Mouse (Mus musculus): Measurements from ENCODE around the gene Metap1d. TPM values are rescaled to one million over a fixed set of nuclear protein-coding genes. Genes with fewer than 3 reads are reported as not detected.
A peak's percentile ranks its signal among the peaks of the same experiment; 100 is the strongest.

Metap1d gene
- polyA plus RNA-seq, 1 experiment from 2014 or later: 32.8 TPM

DNA sequence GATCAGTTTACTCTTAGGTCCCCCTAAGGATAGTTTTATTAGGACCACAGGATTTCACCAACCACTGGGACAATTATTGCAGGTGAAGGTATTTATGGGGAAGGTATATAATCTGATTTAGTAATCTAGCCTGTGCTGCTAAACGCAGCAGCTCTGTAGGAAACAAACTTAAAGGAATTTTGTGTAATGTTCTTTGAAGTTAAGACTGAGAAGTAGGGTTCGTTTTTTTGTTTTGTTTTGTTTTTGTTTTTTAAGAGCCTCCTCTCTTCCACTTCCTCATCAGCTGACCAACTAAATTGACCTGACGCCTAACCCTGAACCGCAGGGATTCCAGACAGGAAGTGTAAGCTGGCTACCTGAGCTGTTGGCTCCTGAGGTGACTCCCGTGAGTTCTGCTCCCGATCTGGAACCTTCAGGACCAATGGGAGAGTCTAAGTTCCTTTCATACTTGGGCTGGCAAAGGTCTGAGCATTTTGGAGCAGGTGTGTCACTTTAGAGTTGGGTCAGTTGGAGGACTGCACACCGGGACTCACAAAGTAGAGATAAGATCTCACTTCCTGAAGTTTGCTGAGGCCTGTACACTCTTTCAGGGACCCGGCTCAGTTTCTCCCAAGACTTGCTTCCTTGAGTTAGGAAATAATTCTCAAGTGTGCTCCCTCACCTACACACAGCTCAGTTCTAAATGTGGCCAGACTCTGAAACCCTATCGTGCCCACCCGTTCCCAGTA lies 73.7 kb downstream of the Metap1d start:
- no peaks in the 10 kb centered on the region for H3K36me3 ChIP-seq (ENCODE audit: control insufficient read depth, insufficient read depth, low read length)
- ATAC-seq (ENCODE audit: low FRiP score) (no peak), DNase-seq (ENCODE audit: low spot score, missing footprints) (peak; percentile 91)
- H3K27ac ChIP-seq (ENCODE audit: low read depth, low read length): no peak overlapping the region
- peaks cover 95% of the 10 kb centered on the region for H3K27me3 ChIP-seq (ENCODE audit: control insufficient read depth, insufficient read depth, low read length)
- no peak overlapping the region for H3K4me3 ChIP-seq (ENCODE audit: low read depth, low read length)
- H3K4me2 ChIP-seq: no peak overlapping the region
- no peaks in the 10 kb centered on the region for H3K9me3 ChIP-seq (ENCODE audit: control insufficient read depth, low read length)
- no peak overlapping the region for H3K9ac ChIP-seq (ENCODE audit: low read length)
- 4% methylated on average over 10 of the region's 10 CpGs for WGBS
- H3K4me1 ChIP-seq (ENCODE audit: control insufficient read depth, insufficient read depth, low read length): peaks cover 8% of the 10 kb centered on the region

DNA sequence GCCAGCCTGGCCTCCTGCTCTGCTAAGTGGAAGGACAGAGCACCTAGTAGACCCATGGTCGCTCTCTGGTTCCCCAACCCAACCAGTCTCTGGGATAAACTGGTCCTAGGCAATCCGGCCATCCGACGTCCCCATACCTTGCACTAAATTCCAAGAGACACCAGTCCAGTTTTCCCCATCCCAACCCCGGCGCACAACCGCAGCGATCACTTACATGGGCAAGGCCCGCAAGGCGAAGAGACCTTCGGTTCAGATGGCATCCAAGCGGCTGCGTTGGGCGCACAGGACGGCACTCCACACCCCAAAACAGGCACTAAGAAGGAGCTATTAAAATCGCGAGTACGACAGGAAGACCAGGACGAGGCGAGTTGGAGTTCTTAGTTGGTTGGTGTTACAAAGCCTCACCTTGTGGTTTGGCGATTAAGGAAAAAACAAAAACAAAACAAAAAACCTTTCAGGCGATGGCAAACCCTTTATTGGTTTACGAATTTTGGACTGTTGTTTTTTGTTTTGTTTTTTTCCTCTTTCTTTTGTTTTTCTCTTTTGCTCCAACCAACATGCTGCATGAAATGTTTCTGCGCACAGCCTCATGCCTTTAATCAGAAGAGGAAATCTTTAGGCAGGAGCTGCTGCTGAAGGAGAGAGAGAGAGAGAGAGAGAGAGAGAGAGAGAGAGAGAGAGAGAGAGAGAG lies 74.4 kb downstream of the Metap1d start:
- 1% methylated on average over 24 of the region's 24 CpGs for WGBS
- H3K4me3 ChIP-seq (ENCODE audit: low read depth, low read length): no peak overlapping the region

GRCm38 (mm10) chr2:71528014-71528713 lies 75.1 kb downstream of the Metap1d start, which contains the start of gene Dlx1:
TSS of gene Dlx1 (plus strand) at chr2:71528113.
- ATAC-seq (ENCODE audit: low FRiP score): no peak
- peak; percentile 97 for DNase-seq (ENCODE audit: low spot score, missing footprints)

More for the DNA sequence above, 74.4 kb downstream of the Metap1d start:
- H3K27ac ChIP-seq (ENCODE audit: low read depth, low read length): no peak overlapping the region
- no peak for ATAC-seq (ENCODE audit: low FRiP score)
- no peaks in the 10 kb centered on the region for H3K36me3 ChIP-seq (ENCODE audit: control insufficient read depth, insufficient read depth, low read length)
- H3K4me2 ChIP-seq: no peak overlapping the region
- H3K9me3 ChIP-seq (ENCODE audit: control insufficient read depth, low read length): no peaks in the 10 kb centered on the region
- no peak overlapping the region for H3K9ac ChIP-seq (ENCODE audit: low read length)
- peak; percentile 95 for DNase-seq (ENCODE audit: low spot score, missing footprints)
- peaks cover 8% of the 10 kb centered on the region for H3K4me1 ChIP-seq (ENCODE audit: control insufficient read depth, insufficient read depth, low read length)
- H3K27me3 ChIP-seq (ENCODE audit: control insufficient read depth, insufficient read depth, low read length): peaks cover 98% of the 10 kb centered on the region

GRCm38 (mm10) chr2:71528714-71529510 lies 75.8 kb downstream of the Metap1d start:
- Histone ChIP-seq H3K9ac (ENCODE audit: low read length) (peak overlapping the region; percentile 36; the same call in 1 of the 2 replicates), H3K4me3 (ENCODE audit: low read depth, low read length) (peak overlapping the region; percentile 43), H3K9me3 (ENCODE audit: control insufficient read depth, low read length) (no peaks in the 10 kb centered on the region), H3K27ac (ENCODE audit: low read depth, low read length) (no peak overlapping the region; the same call in 1 of the 2 replicates), H3K4me2 (peak overlapping the region; percentile 67), H3K4me1 (ENCODE audit: control insufficient read depth, insufficient read depth, low read length) (peaks cover 8% of the 10 kb centered on the region), H3K27me3 (ENCODE audit: control insufficient read depth, insufficient read depth, low read length) (peaks cover 98% of the 10 kb centered on the region), H3K36me3 (ENCODE audit: control insufficient read depth, insufficient read depth, low read length) (no peaks in the 10 kb centered on the region)
- ATAC-seq (ENCODE audit: low FRiP score) (peak; percentile 59), DNase-seq (ENCODE audit: low spot score, missing footprints) (peak; percentile 97)
- under 1% methylated on average over 52 of the region's 57 CpGs for WGBS

More at GRCm38 (mm10) chr2:71528014-71528713, 75.1 kb downstream of the Metap1d start, which contains the start of gene Dlx1:
- Histone ChIP-seq H3K36me3 (ENCODE audit: control insufficient read depth, insufficient read depth, low read length) (no peaks in the 10 kb centered on the region), H3K9me3 (ENCODE audit: control insufficient read depth, low read length) (no peaks in the 10 kb centered on the region), H3K4me1 (ENCODE audit: control insufficient read depth, insufficient read depth, low read length) (peaks cover 8% of the 10 kb centered on the region), H3K4me2 (peak within 1 kb of the TSS; percentile 67), H3K9ac (ENCODE audit: low read length) (peak within 1 kb of the TSS; percentile 36; the same call in 1 of the 2 replicates), H3K27ac (ENCODE audit: low read depth, low read length) (no peak within 1 kb of the TSS; the same call in 1 of the 2 replicates), H3K4me3 (ENCODE audit: low read depth, low read length) (peak within 1 kb of the TSS; percentile 43), H3K27me3 (ENCODE audit: control insufficient read depth, insufficient read depth, low read length) (peaks cover 98% of the 10 kb centered on the region)
- 1% methylated on average over 26 of the region's 26 CpGs for WGBS

DNA sequence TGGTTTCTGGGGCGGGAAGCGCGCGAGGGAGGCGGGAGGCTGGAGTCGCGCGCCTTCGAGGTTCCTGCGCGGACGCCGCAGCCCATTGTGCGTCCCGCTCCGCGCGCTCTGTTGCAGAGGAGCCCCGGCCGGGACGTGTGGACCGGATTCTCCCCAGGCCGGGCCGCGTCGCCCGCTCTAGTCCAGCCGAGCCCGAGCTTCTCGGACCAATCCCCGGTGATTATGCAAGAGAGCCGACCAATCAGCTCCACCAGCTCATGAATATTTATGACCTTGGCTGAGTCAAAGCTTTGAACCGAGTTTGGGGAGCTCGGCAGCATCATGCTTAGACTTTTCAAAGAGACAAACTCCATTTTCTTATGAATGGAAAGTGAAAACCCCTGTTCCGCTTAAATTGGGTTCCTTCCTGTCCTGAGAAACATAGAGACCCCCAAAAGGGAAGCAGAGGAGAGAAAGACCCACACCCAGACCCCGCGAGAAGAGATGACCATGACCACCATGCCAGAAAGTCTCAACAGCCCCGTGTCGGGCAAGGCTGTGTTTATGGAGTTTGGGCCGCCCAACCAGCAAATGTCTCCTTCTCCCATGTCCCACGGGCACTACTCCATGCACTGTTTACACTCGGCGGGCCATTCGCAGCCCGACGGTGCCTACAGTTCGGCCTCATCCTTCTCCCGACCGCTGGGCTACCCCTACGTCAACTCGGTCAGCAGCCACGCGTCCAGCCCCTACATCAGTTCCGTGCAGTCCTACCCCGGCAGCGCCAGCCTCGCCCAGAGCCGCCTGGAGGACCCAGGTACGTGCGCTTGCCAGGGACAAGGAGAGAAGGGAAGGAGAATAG lies 76.7 kb downstream of the Metap1d start:
- peak; percentile 93 for ATAC-seq (ENCODE audit: low FRiP score)
- Histone ChIP-seq H3K9me3 (ENCODE audit: control insufficient read depth, low read length) (no peaks in the 10 kb centered on the region), H3K27ac (ENCODE audit: low read depth, low read length) (no peak overlapping the region; the same call in 1 of the 2 replicates), H3K4me1 (ENCODE audit: control insufficient read depth, insufficient read depth, low read length) (peaks cover 8% of the 10 kb centered on the region), H3K27me3 (ENCODE audit: control insufficient read depth, insufficient read depth, low read length) (peaks cover 99% of the 10 kb centered on the region), H3K4me3 (ENCODE audit: low read depth, low read length) (peak overlapping the region; percentile 43), H3K4me2 (peak overlapping the region; percentile 67), H3K9ac (ENCODE audit: low read length) (peak overlapping the region; percentile 36; the same call in 1 of the 2 replicates), H3K36me3 (ENCODE audit: control insufficient read depth, insufficient read depth, low read length) (no peaks in the 10 kb centered on the region)
- WGBS: under 1% methylated on average over 60 of the region's 60 CpGs
- peak; percentile 95 for DNase-seq (ENCODE audit: low spot score, missing footprints)

GRCm38 (mm10) chr2:71530391-71531123 lies 77.5 kb downstream of the Metap1d start:
- Histone ChIP-seq H3K9me3 (ENCODE audit: control insufficient read depth, low read length) (no peaks in the 10 kb centered on the region), H3K4me2 (peak overlapping the region; percentile 67; the same call in 1 of the 2 replicates), H3K4me3 (ENCODE audit: low read depth, low read length) (peak overlapping the region; percentile 43), H3K27me3 (ENCODE audit: control insufficient read depth, insufficient read depth, low read length) (peaks cover 97% of the 10 kb centered on the region), H3K27ac (ENCODE audit: low read depth, low read length) (no peak overlapping the region), H3K9ac (ENCODE audit: low read length) (no peak overlapping the region), H3K4me1 (ENCODE audit: control insufficient read depth, insufficient read depth, low read length) (peaks cover 8% of the 10 kb centered on the region), H3K36me3 (ENCODE audit: control insufficient read depth, insufficient read depth, low read length) (no peaks in the 10 kb centered on the region)
- 1% methylated on average over 34 of the region's 34 CpGs for WGBS
- DNase-seq (ENCODE audit: low spot score, missing footprints): no peak
- no peak for ATAC-seq (ENCODE audit: low FRiP score)

DNA sequence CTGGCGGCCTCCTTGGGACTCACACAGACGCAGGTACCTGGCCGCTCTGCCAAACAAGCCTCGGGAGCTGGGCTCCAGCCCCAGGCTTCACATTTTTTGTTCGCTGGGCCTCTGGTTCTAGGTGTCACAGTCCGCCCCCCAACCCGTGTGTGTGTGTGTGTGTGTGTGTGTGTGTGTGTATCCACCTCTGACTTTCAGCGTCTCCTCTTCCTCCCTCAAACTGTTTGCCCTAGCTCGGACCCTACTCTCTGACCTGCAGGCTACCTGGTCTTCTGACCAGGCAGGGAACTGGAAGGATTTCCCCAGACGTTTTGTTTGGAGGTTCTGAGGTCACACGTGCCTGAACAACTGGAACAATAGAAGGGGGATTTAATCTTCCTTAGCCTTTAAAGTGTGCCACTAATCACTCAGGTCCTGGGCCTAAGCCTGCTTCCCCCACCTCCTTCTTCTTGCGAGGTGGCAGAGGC lies 78.1 kb downstream of the Metap1d start:
- DNase-seq (ENCODE audit: low spot score, missing footprints) (peak; percentile 95), ATAC-seq (ENCODE audit: low FRiP score) (no peak)
- Histone ChIP-seq H3K27me3 (ENCODE audit: control insufficient read depth, insufficient read depth, low read length) (peaks cover 96% of the 10 kb centered on the region), H3K9ac (ENCODE audit: low read length) (no peak overlapping the region), H3K4me2 (no peak overlapping the region), H3K27ac (ENCODE audit: low read depth, low read length) (no peak overlapping the region), H3K4me3 (ENCODE audit: low read depth, low read length) (0 out of 2 replicates have a peak overlapping the region, but pooled peaks have one; percentile 2), H3K4me1 (ENCODE audit: control insufficient read depth, insufficient read depth, low read length) (peaks cover 8% of the 10 kb centered on the region), H3K9me3 (ENCODE audit: control insufficient read depth, low read length) (no peaks in the 10 kb centered on the region), H3K36me3 (ENCODE audit: control insufficient read depth, insufficient read depth, low read length) (no peaks in the 10 kb centered on the region)
- under 1% methylated on average over 12 of the region's 12 CpGs for WGBS
